Mouse (Mus musculus): ENCODE data around the gene Degs2.
"Not testable (repeated sequence)": the region's sequence is repeated elsewhere in the genome, so short reads cannot be mapped to it uniquely, and the experiment has no call there.

The Degs2 gene

DNA sequence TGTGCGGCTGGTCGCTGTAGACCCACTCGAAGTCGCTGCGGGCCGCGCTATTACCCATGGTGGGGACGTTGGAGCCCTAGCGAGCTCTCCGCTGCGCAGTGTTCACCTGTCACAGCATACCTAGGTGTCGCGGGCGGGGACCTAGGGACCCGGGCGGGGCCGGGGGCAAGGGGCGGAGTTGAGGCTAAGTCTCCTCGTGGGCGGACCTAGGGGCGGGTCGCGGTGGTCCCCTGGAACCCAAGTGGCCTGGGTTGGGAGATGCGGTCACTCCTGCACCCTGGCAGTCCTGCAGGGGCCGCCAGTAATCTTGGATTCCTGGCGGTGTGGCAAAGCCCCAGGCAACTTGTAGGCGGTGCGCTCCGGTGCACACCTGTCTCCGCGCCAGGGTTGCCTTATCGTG is at the start of gene Degs2:
Gene Degs2, minus strand, starts transcription at position 131 of the 400 bp plus-strand sequence.
- DNase-seq (ENCODE audit: low spot score) = peak; percentile 59

DNA sequence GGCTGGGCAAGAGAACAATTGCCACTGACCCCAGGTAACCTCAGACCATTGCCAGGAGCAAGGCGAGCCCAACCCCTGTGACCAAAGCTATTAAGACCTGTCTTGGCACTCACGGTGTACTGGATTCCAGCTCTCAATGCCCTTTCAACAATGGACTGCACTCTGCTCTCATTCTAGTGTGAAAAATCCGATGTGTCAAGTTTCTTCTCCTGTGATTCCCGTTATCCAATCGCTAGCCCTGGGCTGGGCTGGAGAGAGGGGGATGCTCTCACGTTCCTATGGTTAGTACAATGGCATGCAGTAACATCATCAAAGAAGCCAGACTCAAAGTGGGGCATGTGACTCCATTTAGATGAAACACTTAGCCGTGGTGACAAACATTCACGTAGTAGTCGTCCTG is 49.7 kb upstream of the Degs2 start:
- no peak for DNase-seq (ENCODE audit: low spot score)

DNA sequence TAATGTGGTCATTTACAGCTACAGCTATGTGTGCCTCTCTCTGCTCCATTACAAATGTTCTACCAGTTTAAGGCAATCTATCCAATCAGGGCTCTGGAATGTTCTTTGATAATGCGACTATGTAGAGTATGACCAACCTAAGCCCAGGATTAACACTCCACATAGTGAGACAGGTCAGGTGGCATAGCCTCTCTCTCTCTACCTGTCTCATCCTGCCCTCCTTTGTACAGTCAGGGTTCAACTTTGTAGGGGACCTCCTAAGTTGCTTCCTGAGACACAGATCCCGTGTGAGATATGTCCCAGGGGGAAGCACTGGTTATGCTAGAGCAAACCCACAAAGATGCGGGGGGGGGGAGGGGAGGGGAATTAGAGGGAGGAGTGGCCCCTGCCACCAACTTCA is 48.1 kb upstream of the Degs2 start:
- no peak for DNase-seq (ENCODE audit: low spot score)

DNA sequence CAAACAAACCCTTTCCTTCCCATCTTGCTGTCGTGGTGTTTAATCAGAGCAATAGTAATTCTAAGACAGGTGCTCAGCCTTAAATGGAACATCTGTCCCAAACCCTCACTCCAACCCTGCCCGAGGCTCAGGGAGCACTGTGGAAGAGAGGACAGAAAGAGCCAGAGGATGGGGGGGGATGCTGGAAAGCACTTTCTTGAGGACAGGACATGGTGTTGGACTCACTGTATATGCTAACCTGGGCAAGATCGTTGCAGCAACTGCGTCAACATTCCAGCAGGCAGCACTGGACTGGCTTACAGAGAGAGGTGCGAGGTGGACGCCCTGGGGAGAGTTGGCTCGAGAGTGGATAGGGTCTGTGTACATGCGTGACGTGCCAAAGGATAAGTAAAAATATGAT is 47.3 kb upstream of the Degs2 start:
- no peak for DNase-seq (ENCODE audit: low spot score)

DNA sequence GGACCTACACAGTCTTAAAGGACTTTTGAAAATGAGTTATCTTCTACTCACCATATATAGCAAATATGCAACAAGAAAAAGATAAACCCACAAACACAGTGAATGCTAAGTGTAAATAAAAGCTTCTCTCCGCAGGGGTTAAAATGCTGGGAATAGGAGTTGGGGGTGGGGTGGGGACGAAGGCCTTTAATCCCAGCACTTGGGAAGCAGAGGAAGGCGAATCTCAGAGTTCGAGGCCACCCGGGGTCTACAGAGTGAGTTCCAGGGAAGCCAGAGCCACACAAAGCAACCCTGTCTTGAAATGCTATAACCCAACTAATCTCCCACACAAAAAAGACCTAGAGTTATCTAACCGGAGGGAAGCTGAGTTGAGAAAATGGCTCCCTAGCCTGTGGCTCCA is 46.9 kb upstream of the Degs2 start:
- DNase-seq (ENCODE audit: low spot score) = no peak

DNA sequence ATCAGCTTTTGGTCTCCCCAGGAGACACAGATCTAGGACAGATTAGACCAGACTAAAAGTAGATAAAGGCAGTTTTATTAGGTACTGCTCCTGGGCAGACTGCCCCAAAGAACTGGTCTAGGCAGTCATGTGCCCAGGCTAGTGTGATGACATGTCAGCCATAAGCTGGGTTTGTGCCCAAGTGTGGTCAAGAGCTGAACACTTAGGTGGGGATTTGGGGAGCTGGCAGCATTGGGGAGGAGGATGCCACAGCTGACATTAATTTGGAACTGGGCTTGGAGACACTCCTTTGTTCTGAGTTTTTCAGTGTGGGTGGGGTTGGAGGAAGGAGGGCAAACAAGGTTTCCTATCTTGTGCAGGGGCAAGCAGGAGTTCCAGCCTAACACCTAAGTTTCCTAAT is 43.9 kb upstream of the Degs2 start:
- no peak for DNase-seq (ENCODE audit: low spot score)

DNA sequence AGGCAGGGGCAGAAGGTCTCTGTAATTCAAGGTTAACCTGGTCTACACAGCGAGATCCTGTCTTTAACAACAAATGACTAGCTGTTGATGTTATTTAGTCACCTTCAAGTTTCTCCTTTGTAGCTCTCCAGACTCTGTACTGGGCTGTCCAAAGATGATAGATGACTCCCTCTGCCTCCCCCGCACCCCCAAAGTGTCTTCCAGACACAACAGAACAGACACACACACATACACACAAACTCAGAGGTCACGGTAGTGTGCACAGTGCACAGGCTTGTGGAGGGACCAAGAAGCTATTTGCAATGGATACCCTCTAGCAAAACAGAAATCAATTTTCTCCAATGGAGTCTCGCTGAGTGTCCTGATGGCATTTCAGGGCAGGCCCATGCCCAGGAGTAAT is 40.1 kb upstream of the Degs2 start:
- DNase-seq (ENCODE audit: low spot score) = no peak

DNA sequence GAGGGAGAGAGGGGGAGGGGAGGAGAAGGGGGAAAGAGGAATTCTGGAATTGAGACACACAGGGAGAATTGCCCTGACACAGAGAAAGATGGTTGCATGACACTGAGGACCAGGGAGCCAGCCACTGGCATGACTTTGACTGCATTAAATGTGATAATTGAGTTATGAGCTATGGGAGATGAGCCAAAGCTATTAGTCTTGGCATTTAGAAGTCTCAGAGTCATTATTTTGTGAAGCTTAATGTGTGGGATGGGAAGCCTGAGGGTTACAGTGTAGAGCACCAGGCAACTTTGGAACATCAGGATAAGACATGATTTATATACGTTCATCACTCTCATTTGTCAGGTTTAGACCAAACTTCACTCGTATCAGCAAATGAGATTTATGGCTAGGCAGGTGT is 39.4 kb upstream of the Degs2 start:
- DNase-seq (ENCODE audit: low spot score) = no peak

DNA sequence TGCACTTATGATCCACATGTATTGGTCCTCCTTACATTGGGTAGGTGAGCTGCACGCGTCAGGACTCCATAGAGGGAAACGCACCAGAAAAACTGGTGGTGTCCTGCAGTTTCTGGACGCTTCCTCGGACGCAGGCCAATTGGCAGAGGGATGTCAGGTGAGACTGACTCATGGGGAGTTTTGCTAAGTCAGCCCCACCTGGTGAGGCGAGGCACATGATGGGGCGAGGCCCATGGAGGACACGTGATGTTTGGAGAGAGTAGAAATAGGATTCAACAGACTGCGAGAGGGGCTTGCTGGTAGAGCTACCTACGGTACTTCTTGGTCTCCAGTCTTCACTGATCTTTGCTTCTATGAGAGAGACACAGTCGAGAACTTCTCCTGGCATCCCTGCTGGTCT is 36.6 kb upstream of the Degs2 start:
- DNase-seq (ENCODE audit: low spot score) = no peak

DNA sequence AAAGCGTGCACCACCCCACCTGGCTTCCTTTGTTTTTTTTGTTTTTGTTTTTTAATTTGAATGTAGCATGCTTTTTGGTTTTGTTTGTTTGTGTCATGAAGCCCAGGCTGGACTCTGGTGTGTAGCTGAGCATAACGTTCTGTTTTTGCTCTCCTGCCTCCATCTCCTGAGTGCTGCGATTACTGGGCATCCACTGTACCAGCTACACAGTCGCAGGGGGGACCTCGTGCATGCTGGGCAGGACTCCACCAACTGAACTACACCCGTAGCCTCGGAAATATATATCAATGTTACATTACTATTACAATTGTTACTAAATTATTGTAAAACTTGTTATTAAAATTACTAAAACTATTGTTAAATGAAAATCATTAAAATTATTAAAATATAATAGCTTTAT is 35.7 kb upstream of the Degs2 start:
- DNase-seq (ENCODE audit: low spot score) = no peak

DNA sequence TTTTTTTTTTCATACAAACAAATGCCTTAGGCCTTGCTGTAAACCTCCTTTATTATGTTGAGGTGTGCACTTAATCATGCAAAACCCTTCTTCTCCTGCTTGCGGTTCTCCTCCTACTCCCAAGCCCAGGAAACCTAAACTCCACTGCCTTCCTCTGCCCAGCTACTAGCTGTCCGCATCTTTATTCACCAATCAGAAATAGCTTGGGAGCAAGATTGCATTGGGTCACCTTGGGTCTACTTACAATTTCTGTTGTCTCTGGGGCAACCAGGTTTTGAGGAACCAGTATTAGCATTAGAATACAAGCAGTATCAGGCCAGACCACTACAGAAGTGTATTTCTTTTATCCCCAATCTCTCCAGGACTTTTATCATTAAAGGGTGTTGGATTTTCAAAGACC is 32.3 kb upstream of the Degs2 start:
- DNase-seq (ENCODE audit: low spot score) = no peak

DNA sequence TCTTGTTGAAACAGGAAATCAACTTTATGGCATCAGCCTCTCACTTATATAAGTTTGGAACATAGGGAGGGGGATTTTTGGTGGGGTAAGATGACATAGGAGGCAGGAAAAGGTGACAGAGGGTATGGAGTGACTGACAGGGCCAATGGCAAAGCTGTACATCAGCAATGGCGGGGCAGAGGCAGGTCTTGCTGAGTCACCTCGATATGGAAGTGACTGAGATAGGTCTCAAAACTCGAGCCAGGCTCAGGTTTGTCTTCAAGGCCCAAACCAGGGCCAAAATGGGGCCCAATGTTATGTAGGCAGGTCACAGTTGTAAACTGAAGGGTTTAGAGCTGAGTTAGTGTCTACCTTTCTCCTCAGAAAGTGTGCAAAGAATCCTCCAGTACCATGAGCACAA is 21.7 kb upstream of the Degs2 start:
- no peak for DNase-seq (ENCODE audit: low spot score)

DNA sequence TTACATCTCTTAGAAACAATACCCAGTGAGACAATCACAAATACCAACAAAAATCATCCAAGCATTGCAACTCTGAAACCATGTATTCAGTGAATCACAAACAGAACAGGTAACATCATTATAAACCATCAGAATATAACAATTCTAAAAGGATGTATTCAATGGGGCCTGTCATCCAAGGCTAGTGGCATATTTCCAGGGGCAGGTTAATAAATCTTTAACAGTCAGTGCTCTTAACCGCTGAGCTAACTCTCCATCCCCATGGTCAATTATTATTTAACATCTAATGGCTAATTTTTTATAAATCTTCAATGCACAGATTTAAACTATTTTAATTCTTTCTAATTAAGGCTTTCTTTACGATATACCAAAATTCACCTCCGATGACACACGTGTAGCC is 20.3 kb upstream of the Degs2 start:
- no peak for DNase-seq (ENCODE audit: low spot score)

DNA sequence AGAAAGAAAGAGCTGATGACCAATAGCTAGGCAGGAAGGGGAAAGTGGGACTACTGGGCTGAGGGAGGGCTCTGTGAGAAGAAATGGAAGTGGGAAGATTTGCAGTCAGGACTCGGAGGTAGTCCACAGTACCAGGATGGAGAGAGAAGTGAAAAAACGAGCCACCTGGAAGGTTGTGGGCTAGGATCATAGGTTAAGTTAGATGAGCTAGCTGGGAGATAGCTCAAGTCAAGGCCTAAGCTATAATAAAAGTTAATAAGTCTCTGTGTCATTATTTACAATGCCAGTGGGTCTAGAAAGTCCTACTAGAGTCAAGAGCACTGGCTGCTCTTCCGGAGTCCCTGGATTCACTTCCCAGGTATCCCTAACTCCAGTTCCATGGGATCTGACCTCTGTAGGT is 16.4 kb upstream of the Degs2 start:
- no peak for DNase-seq (ENCODE audit: low spot score)

DNA sequence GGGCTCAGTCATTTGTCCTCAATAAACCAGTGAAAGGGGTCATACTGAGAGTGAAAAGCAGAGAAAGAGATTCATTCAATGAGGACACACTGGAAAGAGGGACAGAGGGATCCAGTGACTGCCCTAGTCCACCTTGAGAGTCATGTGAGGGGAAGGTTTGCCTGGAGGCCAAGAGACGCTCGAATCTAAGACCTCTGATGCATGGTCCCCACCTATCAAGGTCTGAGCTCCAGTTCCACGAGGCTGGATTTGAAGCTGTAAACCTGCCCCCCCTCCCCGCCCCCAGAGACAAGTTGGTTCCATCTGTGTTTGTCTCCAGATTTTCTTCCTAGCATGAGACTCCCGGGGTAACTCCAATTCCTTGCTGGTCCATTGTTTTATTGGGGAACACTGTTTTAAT is 13.7 kb upstream of the Degs2 start:
- DNase-seq (ENCODE audit: low spot score) = no peak

DNA sequence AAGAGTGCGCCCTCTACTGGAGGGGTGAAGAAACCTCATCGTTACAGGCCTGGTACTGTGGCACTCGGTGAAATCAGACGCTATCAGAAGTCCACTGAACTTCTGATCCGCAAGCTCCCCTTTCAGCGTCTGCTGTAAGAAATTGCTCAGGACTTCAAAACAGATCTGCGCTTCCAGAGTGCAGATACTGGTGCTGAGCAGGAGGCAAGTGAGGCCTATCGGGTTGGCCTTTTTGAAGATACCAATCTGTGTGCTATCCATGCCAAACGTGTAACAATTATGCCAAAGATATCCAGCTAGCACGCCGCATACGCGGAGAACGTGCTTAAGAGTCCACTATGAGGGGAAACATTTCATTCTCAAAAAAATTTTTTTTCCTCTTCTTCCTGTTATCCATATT is 11.9 kb upstream of the Degs2 start:
- DNase-seq (ENCODE audit: low spot score) = not testable (repeated sequence)

DNA sequence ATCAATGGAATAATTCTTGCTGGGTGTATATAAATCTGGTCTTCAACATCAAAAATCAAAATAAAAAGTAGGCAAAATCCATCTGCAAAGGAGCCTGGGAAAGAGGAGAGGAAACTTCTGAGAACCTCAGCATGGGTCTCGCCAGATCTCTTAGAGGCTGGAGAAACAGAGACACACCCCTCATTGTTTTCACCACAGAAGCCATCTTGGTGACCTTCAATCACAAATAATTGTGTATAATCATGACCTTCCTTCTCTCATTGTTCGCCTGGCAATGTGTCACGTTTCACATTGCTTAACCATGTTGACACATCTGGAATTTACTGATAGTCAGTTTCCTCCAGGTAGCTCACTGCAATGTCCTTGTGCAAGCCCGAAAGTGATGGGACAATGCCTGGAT is 10.4 kb upstream of the Degs2 start:
- no peak for DNase-seq (ENCODE audit: low spot score)

DNA sequence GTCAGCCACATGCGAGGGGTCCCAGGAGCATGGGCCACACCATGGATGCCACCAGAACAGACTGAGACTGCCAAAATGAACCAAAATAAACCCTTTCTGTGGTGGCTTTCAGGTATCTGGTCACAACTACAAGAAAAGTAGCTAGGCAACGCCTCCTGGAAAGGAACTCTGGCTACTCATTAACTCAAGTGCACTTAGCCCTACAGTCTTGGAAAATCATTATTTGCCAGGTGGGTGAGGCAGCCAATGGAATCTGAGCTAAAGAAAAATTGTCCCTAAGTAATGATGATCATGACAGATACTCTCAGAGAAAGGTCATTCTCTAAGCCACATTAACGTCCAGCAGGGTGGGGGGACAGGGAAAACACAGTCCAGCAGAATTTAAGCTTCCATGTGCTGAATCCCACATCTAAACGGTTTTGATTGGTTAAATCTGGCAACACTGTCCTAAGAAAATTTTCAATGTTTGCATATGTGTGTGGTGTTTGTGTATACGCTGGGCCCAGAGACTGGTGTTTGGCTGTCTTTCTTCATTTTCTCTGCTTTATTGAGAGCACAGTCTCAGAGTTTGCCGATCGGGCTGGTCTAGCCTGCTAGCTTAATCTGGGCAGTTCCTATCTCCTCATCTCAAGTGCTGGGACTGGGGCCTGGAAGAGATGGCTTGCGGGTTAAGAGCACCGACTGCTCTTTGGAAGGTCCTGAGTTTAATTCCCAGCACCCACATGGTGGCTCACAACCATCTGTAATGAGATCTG is 8.9 kb upstream of the Degs2 start:
- DNase-seq (ENCODE audit: low spot score) = no peak

DNA sequence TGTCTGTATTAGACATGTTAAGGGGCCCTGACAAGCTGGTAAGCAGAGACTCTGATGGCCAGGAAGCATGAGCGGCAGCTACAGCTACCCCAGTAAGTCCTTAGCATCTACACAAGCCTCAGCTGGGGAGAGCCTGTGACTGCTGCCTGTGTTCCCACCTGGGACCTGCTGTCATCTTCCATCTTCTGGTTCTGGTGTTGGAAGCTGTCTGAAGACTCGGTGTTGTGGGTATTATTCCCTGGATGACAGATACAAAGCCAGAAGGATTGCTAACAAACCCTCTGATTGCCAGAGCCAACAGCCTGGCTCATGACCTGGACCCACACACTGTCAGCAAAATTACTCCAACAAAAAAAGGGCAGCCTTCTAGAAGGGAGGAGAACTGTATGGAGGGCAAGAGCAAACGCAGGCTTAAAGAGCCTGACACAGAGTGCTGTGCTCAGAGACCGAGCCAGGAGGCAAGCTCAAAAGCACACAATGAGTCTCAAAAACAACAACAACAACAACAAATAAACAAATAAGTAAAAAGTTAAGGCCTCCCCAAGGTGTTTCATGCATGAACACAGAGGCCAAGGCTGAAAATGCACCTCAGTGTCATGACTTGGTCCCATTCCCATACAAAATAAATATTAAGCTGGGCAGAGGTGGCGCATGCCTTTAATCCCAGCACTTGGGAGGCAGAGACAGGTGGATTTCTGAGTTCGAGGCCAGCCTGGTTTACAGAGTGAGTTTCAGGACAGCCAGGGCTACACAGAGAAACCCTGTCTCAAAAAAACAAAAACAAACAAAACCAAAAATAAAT is 8.1 kb upstream of the Degs2 start:
- no peak for DNase-seq (ENCODE audit: low spot score)

DNA sequence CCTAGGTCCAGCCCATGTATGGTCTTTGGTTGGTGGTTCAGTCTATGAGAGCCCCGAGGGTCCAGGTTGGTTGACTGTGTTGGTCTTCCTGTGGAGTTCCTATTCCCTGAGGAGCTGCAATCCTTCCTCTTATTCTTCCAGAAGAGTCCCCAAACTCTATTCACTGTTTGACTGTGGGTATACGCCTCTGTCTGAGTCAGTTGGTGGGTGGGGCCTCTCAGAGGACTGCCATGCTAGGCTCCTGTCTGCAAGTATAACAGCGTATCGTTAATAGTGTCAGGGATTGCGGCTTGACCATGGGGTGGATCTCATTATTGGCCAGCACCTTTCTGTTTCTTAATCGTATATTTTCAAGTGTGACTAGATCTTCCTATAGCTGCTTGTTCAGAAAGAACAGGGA is 7.3 kb upstream of the Degs2 start:
- no peak for DNase-seq (ENCODE audit: low spot score)

DNA sequence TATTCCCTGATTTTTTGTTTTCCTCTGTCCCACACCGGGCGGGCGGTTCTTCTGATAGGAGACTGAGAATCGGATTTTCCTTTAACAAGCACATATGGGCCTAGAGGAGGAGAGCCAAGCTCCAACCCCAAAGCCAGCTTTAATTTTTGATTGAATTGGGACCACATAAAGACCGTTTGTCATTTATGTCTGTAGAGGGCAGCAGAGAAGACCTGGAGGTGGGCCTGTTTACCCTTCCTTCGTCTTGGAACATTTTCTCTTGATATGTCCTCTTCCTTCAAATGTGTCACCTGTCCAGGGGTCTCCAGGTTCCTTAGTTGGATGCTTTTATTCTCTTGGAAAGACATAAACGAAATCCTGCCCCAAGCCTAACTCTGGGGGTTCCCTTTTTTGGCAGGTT is 4.0 kb upstream of the Degs2 start:
- no peak for DNase-seq (ENCODE audit: low spot score)

DNA sequence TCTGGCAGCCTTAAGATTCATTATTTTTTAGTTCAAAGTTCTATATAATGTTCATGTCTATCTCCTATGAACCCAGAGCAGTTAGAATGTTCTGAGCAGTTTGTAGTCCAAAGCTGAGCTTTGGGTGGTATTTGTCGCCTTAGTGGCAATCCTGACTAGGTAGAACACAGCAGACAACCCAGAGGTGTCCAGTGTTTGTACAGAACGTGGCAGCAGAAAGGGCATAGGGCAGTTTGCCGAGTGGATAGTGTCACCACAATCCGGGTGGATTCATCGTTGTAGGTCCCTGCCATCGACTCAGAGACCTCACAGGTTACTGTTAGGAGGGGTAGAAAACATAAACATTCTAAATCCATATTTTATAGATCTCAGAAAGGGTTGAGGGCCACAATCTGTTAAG is 3.4 kb upstream of the Degs2 start:
- no peak for DNase-seq (ENCODE audit: low spot score)

DNA sequence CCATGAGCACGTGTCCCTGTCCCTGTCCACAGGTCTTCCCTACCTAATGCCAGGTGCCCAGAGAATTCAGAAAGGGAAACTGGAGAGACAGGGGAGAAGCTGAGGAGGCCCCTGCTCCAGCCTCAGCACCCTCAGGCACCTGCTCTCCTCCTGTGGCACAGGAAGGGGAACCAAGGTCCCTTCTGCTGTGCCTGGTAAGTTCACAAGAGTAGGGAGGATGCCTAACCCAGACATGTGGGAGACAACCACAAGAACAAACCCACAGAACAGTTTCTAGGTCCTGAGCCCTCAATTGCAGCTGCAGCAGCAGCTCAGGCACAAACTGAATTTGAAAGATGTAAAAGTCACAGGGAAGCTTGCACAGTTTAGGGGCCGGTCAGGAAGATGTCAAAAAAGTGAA is 894 bp downstream of the Degs2 start:
- no peak for DNase-seq (ENCODE audit: low spot score)

DNA sequence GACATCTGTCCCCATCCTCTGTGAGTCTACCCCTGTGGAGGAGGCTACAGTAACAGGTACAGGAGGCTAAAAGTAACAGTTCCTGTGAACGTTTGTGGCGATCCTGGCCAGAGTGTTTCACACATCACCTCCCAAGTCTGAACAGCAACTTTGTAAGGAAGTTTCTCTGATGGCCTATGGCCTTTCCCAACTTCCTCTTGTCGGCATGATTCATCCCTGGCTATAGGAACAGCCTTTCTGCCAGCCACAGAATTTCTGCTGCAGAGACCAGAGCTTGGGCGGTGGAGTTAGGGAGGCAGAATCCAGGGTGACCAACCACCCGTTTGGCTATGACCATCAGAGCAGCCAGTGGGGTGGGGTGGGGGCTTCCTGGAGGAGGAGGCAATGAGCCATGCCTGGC is 2.1 kb downstream of the Degs2 start:
- DNase-seq (ENCODE audit: low spot score) = no peak
